Mouse (Mus musculus) CH12.LX (cell line): ENCODE results near the gene Anapc13. TPM values are rescaled to one million over a fixed set of nuclear protein-coding genes. Genes with fewer than 3 reads are reported as not detected.

Experiments used
- DNase-seq: peaks from one replicate; pipeline ENCODE4 v3.0.0-alpha.2; 2013; ENCODE audit errors: extremely low read depth
- H3K27ac ChIP-seq: 2 replicates; pipeline ENCODE4 v1.5.1; 2012; ENCODE audit warnings: low read depth, mild to moderate bottlenecking, control low read depth, moderate library complexity; ENCODE audit not compliant: insufficient read depth
- H3K27me3 ChIP-seq: replicated peaks from 2 replicates; pipeline ENCODE3; 2012; ENCODE audit warnings: inconsistent platforms
- H3K36me3 ChIP-seq, 2 experiments: replicated peaks in 1 of 2; 2 replicates each; pipeline versions ENCODE3 to v1.6.1; 2012; ENCODE audit warnings: inconsistent platforms in 1 of 2, low read length in 1 of 2, mild to moderate bottlenecking in 1 of 2, mixed read lengths in 1 of 2, moderate library complexity in 1 of 2; ENCODE audit not compliant: control insufficient read depth in 1 of 2, insufficient read depth in 1 of 2
- H3K4me1 ChIP-seq, 2 experiments: 2 replicates each; pipeline ENCODE4 v1.6.1; 2012; ENCODE audit warnings: inconsistent platforms in 1 of 2, moderate library complexity in 1 of 2; ENCODE audit not compliant: insufficient read depth in 2 of 2, control insufficient read depth in 1 of 2
- H3K4me2 ChIP-seq: 2 replicates; pipeline ENCODE4 v1.6.1; 2012; ENCODE audit warnings: low read depth, mild to moderate bottlenecking, control low read depth; ENCODE audit not compliant: poor library complexity, insufficient read depth, severe bottlenecking
- H3K4me3 ChIP-seq, 3 experiments: fragments of 150-350 bp in 1 of 3; sonication (generic) in 1 of 3; replicated peaks in 1 of 3; 2 replicates each; pipeline versions ENCODE3 to v1.5.1; 2011 to 2012; ENCODE audit warnings: low read depth in 2 of 3, low read length in 2 of 3, mild to moderate bottlenecking in 2 of 3, moderate library complexity in 2 of 3, control low read depth in 1 of 3, improper control_type of control experiment in 1 of 3, inconsistent platforms in 1 of 3, mixed read lengths in 1 of 3; ENCODE audit not compliant: poor library complexity in 1 of 3
- H3K79me2 ChIP-seq: replicated peaks from 2 replicates; pipeline ENCODE4 v1.6.1; 2012; ENCODE audit warnings: mild to moderate bottlenecking, moderate library complexity; ENCODE audit not compliant: control insufficient read depth, poor library complexity, insufficient read depth, severe bottlenecking; ENCODE audit errors: extremely low read depth
- H3K9ac ChIP-seq: 2 replicates; pipeline ENCODE4 v1.6.1; 2012; ENCODE audit warnings: low read depth, mild to moderate bottlenecking, control low read depth, moderate library complexity; ENCODE audit not compliant: insufficient read depth
- H3K9me3 ChIP-seq: replicated peaks from 2 replicates; pipeline ENCODE3; 2012; ENCODE audit warnings: low read length, inconsistent platforms, mixed read lengths
- BHLHE40 ChIP-seq: IDR thresholded peaks from 2 replicates; pipeline ENCODE4 v1.6.1; 2011; ENCODE audit warnings: mild to moderate bottlenecking, low read depth, low read length, improper control_type of control experiment
- CHD1 ChIP-seq: IDR thresholded peaks from 2 replicates; pipeline ENCODE4 v1.6.1; 2012; ENCODE audit warnings: low read depth, low read length, improper control_type of control experiment, inconsistent platforms
- CHD2 ChIP-seq: IDR thresholded peaks from 2 replicates; pipeline ENCODE4 v1.6.1; 2011; ENCODE audit warnings: low read length, improper control_type of control experiment
- E2F4 ChIP-seq: IDR thresholded peaks from 2 replicates; pipeline ENCODE4 v1.6.1; 2011; ENCODE audit warnings: low read depth, low read length, improper control_type of control experiment; ENCODE audit not compliant: insufficient replicate concordance
- EP300 ChIP-seq: IDR thresholded peaks from 2 replicates; pipeline ENCODE4 v1.6.1; 2011; ENCODE audit warnings: low read length, improper control_type of control experiment
- ETS1 ChIP-seq: conservative IDR thresholded peaks from 2 replicates; pipeline ENCODE4 v1.6.1; 2012; ENCODE audit warnings: low read depth, mild to moderate bottlenecking, inconsistent platforms, low read length, improper control_type of control experiment, moderate library complexity
- GABPA ChIP-seq: IDR thresholded peaks from 2 replicates; pipeline ENCODE4 v1.6.1; 2012; ENCODE audit warnings: low read depth, low read length, improper control_type of control experiment, inconsistent platforms; ENCODE audit not compliant: insufficient replicate concordance
- IRF4 ChIP-seq: IDR thresholded peaks from 2 replicates; pipeline ENCODE4 v1.6.1; 2014; ENCODE audit warnings: low read depth, mild to moderate bottlenecking, inconsistent platforms, low read length, improper control_type of control experiment
- JUN ChIP-seq: IDR thresholded peaks from 2 replicates; pipeline ENCODE4 v1.6.1; 2011; ENCODE audit warnings: low read depth, mild to moderate bottlenecking, low read length, improper control_type of control experiment, moderate library complexity; ENCODE audit not compliant: insufficient read depth
- JUND ChIP-seq: conservative IDR thresholded peaks from 2 replicates; pipeline ENCODE4 v1.6.1; 2011; ENCODE audit warnings: low read depth, low read length, improper control_type of control experiment
- KAT2A ChIP-seq: IDR thresholded peaks from 2 replicates; pipeline ENCODE4 v1.6.1; 2012; ENCODE audit warnings: low read length, improper control_type of control experiment, inconsistent platforms; ENCODE audit not compliant: insufficient replicate concordance
- MAFK ChIP-seq: IDR thresholded peaks from 2 replicates; pipeline ENCODE4 v1.6.1; 2011; ENCODE audit warnings: low read length, improper control_type of control experiment; ENCODE audit not compliant: insufficient replicate concordance
- MAX ChIP-seq: IDR thresholded peaks from 2 replicates; pipeline ENCODE4 v1.6.1; 2011; ENCODE audit warnings: low read length, improper control_type of control experiment
- MAZ ChIP-seq: IDR thresholded peaks from 2 replicates; pipeline ENCODE4 v1.6.1; 2012; ENCODE audit warnings: low read depth, mild to moderate bottlenecking, inconsistent platforms, low read length, improper control_type of control experiment, moderate library complexity
- MEF2A ChIP-seq: IDR thresholded peaks from 2 replicates; pipeline ENCODE4 v1.6.1; 2014; ENCODE audit warnings: low read depth, mild to moderate bottlenecking, inconsistent platforms, low read length, improper control_type of control experiment, borderline replicate concordance
- MXI1 ChIP-seq: IDR thresholded peaks from 2 replicates; pipeline ENCODE4 v1.6.1; 2011; ENCODE audit warnings: mild to moderate bottlenecking, low read depth, low read length, improper control_type of control experiment
- NELFE ChIP-seq: IDR thresholded peaks from 2 replicates; pipeline ENCODE4 v1.6.1; 2011; ENCODE audit warnings: low read depth, low read length, improper control_type of control experiment
- PAX5 ChIP-seq: IDR thresholded peaks from 2 replicates; pipeline ENCODE4 v1.6.1; 2012; ENCODE audit warnings: low read length, inconsistent platforms, mixed read lengths
- POLR2AphosphoS2 ChIP-seq: IDR thresholded peaks from 2 replicates; pipeline ENCODE4 v1.6.1; 2011; ENCODE audit warnings: low read depth, low read length, improper control_type of control experiment
- RAD21 ChIP-seq: IDR thresholded peaks from 2 replicates; pipeline ENCODE4 v1.6.1; 2011; ENCODE audit warnings: low read depth, mild to moderate bottlenecking, low read length, improper control_type of control experiment, moderate library complexity
- RCOR1 ChIP-seq: conservative IDR thresholded peaks from 2 replicates; pipeline ENCODE4 v1.6.1; 2012; ENCODE audit warnings: low read depth, mild to moderate bottlenecking, inconsistent platforms, low read length, improper control_type of control experiment
- SIN3A ChIP-seq: IDR thresholded peaks from 2 replicates; pipeline ENCODE4 v1.6.1; 2012; ENCODE audit warnings: low read length, improper control_type of control experiment, inconsistent platforms
- SMC3 ChIP-seq: IDR thresholded peaks from 2 replicates; pipeline ENCODE4 v1.6.1; 2011; ENCODE audit warnings: low read depth, low read length, improper control_type of control experiment
- TBP ChIP-seq: conservative IDR thresholded peaks from 2 replicates; pipeline ENCODE4 v1.6.1; 2011; ENCODE audit warnings: low read depth, low read length, improper control_type of control experiment
- TCF12 ChIP-seq: IDR thresholded peaks from 2 replicates; pipeline ENCODE4 v1.6.1; 2014; ENCODE audit warnings: low read depth, mild to moderate bottlenecking, inconsistent platforms, low read length, improper control_type of control experiment
- UBTF ChIP-seq: IDR thresholded peaks from 2 replicates; pipeline ENCODE4 v1.6.1; 2012; ENCODE audit warnings: low read depth, mild to moderate bottlenecking, inconsistent platforms, low read length, improper control_type of control experiment, moderate library complexity
- USF1 ChIP-seq: IDR thresholded peaks from 2 replicates; pipeline ENCODE4 v1.6.1; 2014; ENCODE audit warnings: low read depth, mild to moderate bottlenecking, inconsistent platforms, low read length, improper control_type of control experiment
- USF2 ChIP-seq: conservative IDR thresholded peaks from 2 replicates; pipeline ENCODE4 v1.6.1; 2011; ENCODE audit warnings: low read depth, low read length, improper control_type of control experiment
- ZMIZ1 ChIP-seq: IDR thresholded peaks from 2 replicates; pipeline ENCODE4 v1.6.1; 2012; ENCODE audit warnings: low read depth, mild to moderate bottlenecking, inconsistent platforms, low read length, improper control_type of control experiment
- ZNF384 ChIP-seq: IDR thresholded peaks from 2 replicates; pipeline ENCODE4 v1.6.1; 2012; ENCODE audit warnings: low read depth, low read length, improper control_type of control experiment, inconsistent platforms
- dilution Hi-C: fragments of 300-500 bp; cut with MboI; formaldehyde crosslinking; loops from 2 replicates; pipeline ENCODE4 v1.14.3; 2020; ENCODE audit warnings: low sequenced_read_pairs; ENCODE audit not compliant: extremely low pct_unique_long_range_greater_than_20kb, extremely low pct_ligation_motif_present
- in situ Hi-C: fragments of 300-500 bp; cut with MboI; formaldehyde crosslinking; loops from 3 replicates; pipeline ENCODE4 v1.14.3; 2019; ENCODE audit warnings: low sequenced_read_pairs, low pct_ligation_motif_present, low pct_unique_long_range_greater_than_20kb, mixed read lengths
- polyA plus RNA-seq: library from polyadenylated mRNA; unstranded; fragments of >175 nt; gene quantifications from 2 replicates; pipeline ENCODE4 v1.2.1, GENCODE M21; 2012; ENCODE audit warnings: low read depth; ENCODE audit not compliant: insufficient read length
- total RNA-seq, 2 experiments: library from RNA; depleted of rRNA; stranded (reverse); fragments of 300-350 nt in 1 of 2; fragments of >200 nt in 1 of 2; gene quantifications; 2 replicates each; pipeline ENCODE4 v1.2.3; 2012 to 2014

Gene Anapc13
- total and polyA plus RNA-seq, 3 experiments, result 20.8 to 87.4 (median 62.6) TPM

DNA sequence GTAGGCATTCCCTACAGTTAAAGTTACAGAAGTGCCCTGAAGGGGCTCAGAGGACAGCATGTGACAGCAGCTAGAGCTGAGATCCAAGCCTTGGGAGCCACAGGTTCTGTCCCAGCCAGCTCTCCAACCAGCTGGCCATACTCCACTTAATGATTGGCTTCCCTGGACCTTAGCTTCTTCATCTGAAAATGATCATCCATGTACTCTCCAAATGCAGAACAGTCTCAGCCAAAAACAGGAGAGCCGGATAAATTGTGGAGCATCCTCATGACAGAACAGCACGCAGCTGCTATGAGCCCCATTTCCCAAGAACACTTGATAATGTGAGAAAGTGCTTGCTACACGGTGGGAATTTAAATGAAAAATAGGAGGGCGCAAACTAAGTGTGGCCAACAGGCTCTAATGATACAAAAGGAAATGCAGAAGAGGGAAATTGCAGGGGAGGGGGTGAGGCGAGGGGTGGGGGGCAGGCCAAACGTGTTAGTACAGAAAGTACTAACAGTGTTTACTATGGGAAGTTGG, 25.2 kb downstream of the Anapc13 start:
- no peak overlapping the region for H3K9ac ChIP-seq
- H3K36me3 ChIP-seq, result no peaks in the 10 kb centered on the region
- in situ Hi-C loops, result no loop called here
- H3K4me3 ChIP-seq, result no peak overlapping the region
- peaks cover 3% of the 10 kb centered on the region for H3K9me3 ChIP-seq
- peaks cover 4% of the 10 kb centered on the region for H3K27me3 ChIP-seq
- H3K4me1 ChIP-seq, result no peaks in the 10 kb centered on the region
- no peaks in the 10 kb centered on the region for H3K79me2 ChIP-seq
- H3K27ac ChIP-seq, result no peak overlapping the region
- DNase-seq, result no peak
- dilution Hi-C loops, result no loop called here
- H3K4me2 ChIP-seq, result no peak overlapping the region
- TF ChIP-seq BHLHE40 (no peak), MXI1 (no peak), PAX5 (no peak), ETS1 (no peak), MAZ (no peak), JUND (no peak), CHD1 (no peak), EP300 (no peak), USF2 (no peak), TCF12 (no peak), RCOR1 (no peak), GABPA (no peak), CHD2 (no peak), MAX (no peak), SMC3 (no peak), IRF4 (no peak), MAFK (no peak)
- TF ChIP-seq, all 38 proteins: peak for 0

DNA sequence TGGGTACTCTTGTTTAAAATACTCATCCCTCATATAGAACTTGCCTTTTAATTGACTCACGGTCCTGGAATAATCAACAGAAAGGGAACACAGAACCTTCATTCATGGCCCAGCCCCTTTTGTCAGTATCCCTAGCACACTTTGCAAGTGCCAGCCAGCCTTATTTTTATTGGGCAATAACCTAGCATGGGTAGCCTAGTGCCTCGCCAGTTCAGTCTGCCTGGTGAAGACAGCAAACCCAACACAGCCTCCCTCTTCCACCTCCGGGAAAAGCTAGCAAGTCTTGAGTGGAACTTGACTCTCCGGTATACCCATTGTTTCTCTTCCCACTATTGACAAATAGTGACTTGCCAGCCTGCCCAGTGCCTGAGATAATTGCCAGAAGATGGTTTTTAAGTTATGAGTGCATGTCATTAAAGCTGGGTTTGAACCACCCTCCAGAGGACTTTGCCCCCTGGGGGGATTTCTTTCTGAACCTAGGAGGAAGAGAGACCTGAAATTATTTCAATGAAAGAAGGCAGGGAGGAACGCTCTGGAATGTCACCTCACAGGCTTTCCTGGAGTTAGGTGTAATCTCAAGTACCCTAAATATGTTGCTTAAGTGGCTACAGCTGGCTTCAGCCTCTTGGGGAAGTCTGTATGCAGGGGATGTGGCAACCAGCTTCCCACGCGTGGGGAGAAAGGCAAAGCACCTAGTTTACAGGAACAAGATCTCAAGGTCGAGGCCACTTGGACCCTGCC, 30.4 kb downstream of the Anapc13 start:
- H3K4me3 ChIP-seq, result no peak overlapping the region
- DNase-seq, result no peak
- H3K9ac ChIP-seq, result no peak overlapping the region
- H3K9me3 ChIP-seq, result peaks cover 3% of the 10 kb centered on the region
- TF ChIP-seq JUN (no peak), EP300 (no peak), SIN3A (no peak), ZNF384 (no peak), USF1 (no peak), USF2 (no peak), TBP (no peak), NELFE (no peak), KAT2A (no peak), JUND (no peak), E2F4 (no peak), BHLHE40 (no peak), POLR2AphosphoS2 (no peak), UBTF (no peak), MEF2A (no peak), PAX5 (no peak), ZMIZ1 (no peak), RAD21 (no peak), RCOR1 (no peak), IRF4 (no peak)
- in situ Hi-C loops, result no loop called here
- H3K36me3 ChIP-seq, result no peaks in the 10 kb centered on the region
- dilution Hi-C loops, result no loop called here
- H3K27me3 ChIP-seq, result peaks cover 6% of the 10 kb centered on the region
- H3K4me1 ChIP-seq, result no peaks in the 10 kb centered on the region
- no peaks in the 10 kb centered on the region for H3K79me2 ChIP-seq
- H3K27ac ChIP-seq, result no peak overlapping the region
- H3K4me2 ChIP-seq, result no peak overlapping the region
